Mouse (Mus musculus): Measurements from ENCODE around the gene Uncx.

Uncx gene

GRCm38 (mm10) chr5:139561363-139562001 lies 18.2 kb downstream of the Uncx start:
- in situ Hi-C loops (cut with MboI, MseI): no loop called here

- in situ Hi-C loops (cut with MboI, MseI): no loop called here
Observed at GRCm38 (mm10) chr5:139564663-139565062, 21.4 kb downstream of the Uncx start.

GRCm38 (mm10) chr5:139565462-139565861 lies 22.2 kb downstream of the Uncx start:
- in situ Hi-C loops (cut with MboI, MseI): no loop called here

- in situ Hi-C loops (cut with MboI, MseI): no loop called here
Observed at GRCm38 (mm10) chr5:139566640-139567399, 23.5 kb downstream of the Uncx start.

GRCm38 (mm10) chr5:139568079-139568478 lies 24.8 kb downstream of the Uncx start:
- in situ Hi-C loops (cut with MboI, MseI): no loop called here

GRCm38 (mm10) chr5:139572526-139572925 lies 29.2 kb downstream of the Uncx start:
- in situ Hi-C loops (cut with MboI, MseI): no loop called here

- in situ Hi-C loops (cut with MboI, MseI): no loop called here
Observed at GRCm38 (mm10) chr5:139573606-139574311, 30.5 kb downstream of the Uncx start.

- in situ Hi-C loops (cut with MboI, MseI): loop anchor here (25.0 kb wide), 1 partner anchor 1188 kb away; no protein-coding TSS in a partner anchor
Observed at GRCm38 (mm10) chr5:139575054-139575453, 31.8 kb downstream of the Uncx start.

GRCm38 (mm10) chr5:139580171-139580743 lies 37.0 kb downstream of the Uncx start:
- in situ Hi-C loops (cut with MboI, MseI): loop anchor here (25.0 kb wide), 1 partner anchor 1193 kb away; no protein-coding TSS in a partner anchor

GRCm38 (mm10) chr5:139581308-139581868 lies 38.1 kb downstream of the Uncx start:
- in situ Hi-C loops (cut with MboI, MseI): loop anchor here (25.0 kb wide), 1 partner anchor 1194 kb away; no protein-coding TSS in a partner anchor

- in situ Hi-C loops (cut with MboI, MseI): loop anchor here (25.0 kb wide), 1 partner anchor 1198 kb away; no protein-coding TSS in a partner anchor
Observed at GRCm38 (mm10) chr5:139584971-139585747, 41.9 kb downstream of the Uncx start.

GRCm38 (mm10) chr5:139585748-139586060 lies 42.4 kb downstream of the Uncx start:
- in situ Hi-C loops (cut with MboI, MseI): loop anchor here (25.0 kb wide), 1 partner anchor 1198 kb away; no protein-coding TSS in a partner anchor

GRCm38 (mm10) chr5:139587459-139587858 lies 44.2 kb downstream of the Uncx start:
- in situ Hi-C loops (cut with MboI, MseI): loop anchor here (25.0 kb wide), 1 partner anchor 1200 kb away; no protein-coding TSS in a partner anchor

GRCm38 (mm10) chr5:139590682-139591360 lies 47.5 kb downstream of the Uncx start:
- in situ Hi-C loops (cut with MboI, MseI): loop anchor here (25.0 kb wide), 1 partner anchor 1204 kb away; no protein-coding TSS in a partner anchor

- in situ Hi-C loops (cut with MboI, MseI): loop anchor here (25.0 kb wide), 1 partner anchor 1205 kb away; no protein-coding TSS in a partner anchor
Observed at GRCm38 (mm10) chr5:139592011-139592410, 48.7 kb downstream of the Uncx start.

GRCm38 (mm10) chr5:139592850-139593249 lies 49.6 kb downstream of the Uncx start:
- in situ Hi-C loops (cut with MboI, MseI): loop anchor here (25.0 kb wide), 1 partner anchor 1206 kb away; no protein-coding TSS in a partner anchor

- in situ Hi-C loops (cut with MboI, MseI): loop anchor here (25.0 kb wide), 1 partner anchor 1206 kb away; no protein-coding TSS in a partner anchor
Observed at GRCm38 (mm10) chr5:139593746-139594145, 50.5 kb downstream of the Uncx start.

GRCm38 (mm10) chr5:139595001-139595400 lies 51.7 kb downstream of the Uncx start:
- in situ Hi-C loops (cut with MboI, MseI): loop anchor here (25.0 kb wide), 1 partner anchor 1208 kb away; no protein-coding TSS in a partner anchor

All from T-helper 1 cell (primary cell).